Mouse (Mus musculus) CH12F3 (cell line): ENCODE results near the gene Uqcrq.

Source experiments
- in situ Hi-C: fragments of 300-500 bp; cut with MboI; formaldehyde crosslinking; loops from 2 replicates; pipeline ENCODE4 v1.14.3; 2020; ENCODE audit warnings: low sequenced_read_pairs

The Uqcrq gene

GRCm38 (mm10) chr11:53423036-53423435 is 7.6 kb downstream of the Uqcrq start, which contains the start of gene Leap2:
Gene Leap2 (minus strand): TSS chr11:53423170.
- in situ Hi-C loops: no loop called here

GRCm38 (mm10) chr11:53418048-53418447 is 12.6 kb downstream of the Uqcrq start:
- in situ Hi-C loops: no loop called here

- in situ Hi-C loops: no loop called here
These were observed 16.8 kb downstream of the Uqcrq start for GRCm38 (mm10) chr11:53413871-53414270.

- in situ Hi-C loops: no loop called here
These were observed 18.9 kb downstream of the Uqcrq start for GRCm38 (mm10) chr11:53411738-53412137.

GRCm38 (mm10) chr11:53403638-53404037 is 27.0 kb downstream of the Uqcrq start:
- in situ Hi-C loops: no loop called here

GRCm38 (mm10) chr11:53393856-53394255 is 36.8 kb downstream of the Uqcrq start:
- in situ Hi-C loops: no loop called here

- in situ Hi-C loops: no loop called here
These were observed 46.7 kb downstream of the Uqcrq start for GRCm38 (mm10) chr11:53383758-53384428.

GRCm38 (mm10) chr11:53378918-53379317 is 51.7 kb downstream of the Uqcrq start:
- in situ Hi-C loops: no loop called here
